Mouse (Mus musculus) heart, postnatal 25 days (tissue): Measurements from ENCODE around the gene Tmem52. TPM values are rescaled to one million over a fixed set of nuclear protein-coding genes. Genes with fewer than 3 reads are reported as not detected.

Experiments used
- DNase-seq: peaks from one replicate; pipeline ENCODE4 v3.0.0; 2022; ENCODE audit warnings: low spot score
- intact Hi-C: fragments of 180-260 bp; cut with DNase I; formaldehyde crosslinking; loops from one replicate; pipeline ENCODE4 v1.15.1; 2025
- total RNA-seq, 2 experiments: library from RNA; stranded (reverse); gene quantifications; 2 replicates each; pipeline ENCODE4 v1.2.3; 2021

Gene Tmem52
- total RNA-seq, 2 experiments from 2014 or later, result 7.1 to 8.1 TPM

DNA sequence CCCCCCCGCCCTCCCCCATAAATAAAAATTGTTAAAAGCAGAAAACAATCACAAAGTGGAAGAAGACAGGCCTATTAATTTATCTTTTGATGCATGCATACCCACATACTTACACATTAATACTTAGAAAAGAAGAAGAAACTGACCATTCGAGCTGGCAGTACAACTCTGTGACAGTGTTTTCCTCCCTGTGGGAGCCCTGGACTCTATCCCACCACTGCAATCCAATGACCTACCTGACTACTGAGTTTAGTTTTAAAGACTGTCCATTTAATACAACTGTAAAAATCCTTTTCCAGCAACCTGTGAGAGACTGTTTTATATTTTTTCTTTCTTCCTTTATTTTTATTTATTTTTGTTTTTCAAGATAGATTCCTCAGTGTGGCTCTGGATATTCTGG lies 32.2 kb downstream of the Tmem52 start:
- no peak for DNase-seq
- intact Hi-C loops, result no loop called here

DNA sequence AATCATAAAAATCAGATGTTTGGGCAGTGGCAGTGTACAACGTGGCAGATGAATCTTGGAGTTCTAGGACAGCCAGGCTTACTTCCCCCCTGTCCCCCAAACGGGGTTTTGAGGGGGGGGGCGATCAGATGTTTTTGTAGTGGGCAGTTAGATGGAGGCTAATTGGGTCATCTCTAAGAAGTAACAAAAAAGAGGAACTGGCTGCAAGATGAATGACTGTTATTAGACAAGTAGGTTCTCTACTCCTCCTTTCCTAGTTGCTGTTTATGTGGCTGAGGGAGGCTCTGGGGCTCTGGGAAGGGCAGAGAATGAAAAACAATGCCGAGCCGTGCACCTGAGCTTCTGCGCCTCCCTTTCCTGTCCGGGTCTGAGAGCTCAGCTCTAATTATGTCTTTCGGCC lies 36.2 kb downstream of the Tmem52 start:
- DNase-seq, result no peak
- intact Hi-C loops, result no loop called here

DNA sequence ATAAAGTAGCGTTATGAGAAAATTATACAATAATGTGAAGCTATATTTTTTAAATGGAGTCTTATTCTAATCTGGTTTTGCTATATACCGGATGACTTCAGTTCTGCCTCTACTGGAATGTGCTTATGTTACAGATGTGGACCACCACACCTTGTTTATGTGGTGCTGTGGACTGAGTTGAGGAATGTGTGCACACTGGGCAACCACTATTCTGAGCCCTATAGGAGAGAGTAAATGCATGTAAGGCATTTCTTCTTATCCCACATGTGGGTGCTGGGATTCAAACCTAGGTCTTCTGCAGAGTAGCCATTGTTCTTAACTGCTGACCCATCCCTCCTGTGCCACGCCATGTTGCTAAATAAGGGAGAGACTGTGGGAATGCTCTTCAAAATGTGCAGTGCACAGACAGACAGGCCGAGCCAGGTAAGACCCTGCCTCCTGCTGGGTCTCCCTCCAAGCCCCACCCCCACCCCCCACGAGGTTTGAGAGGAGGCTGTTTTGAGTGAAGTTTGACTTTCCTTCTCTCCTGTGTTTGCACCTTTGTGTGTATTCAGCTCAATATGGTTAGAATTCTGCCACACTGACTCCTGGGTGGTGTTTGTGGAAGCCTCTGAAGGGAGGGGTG lies 36.9 kb downstream of the Tmem52 start:
- intact Hi-C loops, result no loop called here
- no peak for DNase-seq

DNA sequence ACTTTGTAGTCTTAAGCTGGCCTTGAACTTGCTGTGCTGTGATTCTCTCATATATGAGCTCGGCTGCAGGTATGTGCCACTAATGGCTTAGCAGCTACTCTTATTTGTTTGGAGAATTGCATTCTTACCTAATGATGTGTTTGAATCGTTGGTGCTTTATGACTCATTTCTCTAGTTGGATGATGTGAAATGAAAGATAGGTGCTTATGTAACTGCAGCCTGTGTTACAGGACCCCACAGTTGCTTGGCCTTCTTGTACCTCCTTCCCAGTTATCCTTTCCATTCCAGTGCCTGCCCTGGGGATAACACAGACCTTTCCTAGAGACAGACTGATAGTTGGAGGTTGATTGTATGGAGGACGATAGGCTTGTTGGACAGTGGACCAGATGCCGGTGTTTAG lies 39.7 kb downstream of the Tmem52 start:
- DNase-seq, result no peak
- intact Hi-C loops, result no loop called here

DNA sequence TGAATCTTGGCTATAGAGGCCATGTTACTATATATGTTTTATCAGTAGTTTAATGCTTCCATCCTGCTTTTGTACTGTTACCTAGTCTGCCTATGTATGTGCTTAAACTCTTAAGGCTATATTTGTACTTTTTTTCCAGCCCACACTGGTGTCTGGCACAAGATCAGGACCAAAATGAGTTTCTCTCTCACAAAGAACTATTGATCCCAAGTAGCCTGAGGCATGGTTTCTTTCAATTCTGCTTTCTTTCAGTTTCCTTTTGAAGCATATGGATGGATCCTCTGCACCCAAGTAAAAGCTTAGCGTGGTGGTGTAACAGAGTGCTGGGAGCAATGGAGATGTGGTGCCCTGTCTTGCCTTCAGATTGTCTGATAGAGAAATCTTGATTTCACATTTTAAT lies 42.1 kb downstream of the Tmem52 start:
- no peak for DNase-seq
- intact Hi-C loops, result no loop called here

DNA sequence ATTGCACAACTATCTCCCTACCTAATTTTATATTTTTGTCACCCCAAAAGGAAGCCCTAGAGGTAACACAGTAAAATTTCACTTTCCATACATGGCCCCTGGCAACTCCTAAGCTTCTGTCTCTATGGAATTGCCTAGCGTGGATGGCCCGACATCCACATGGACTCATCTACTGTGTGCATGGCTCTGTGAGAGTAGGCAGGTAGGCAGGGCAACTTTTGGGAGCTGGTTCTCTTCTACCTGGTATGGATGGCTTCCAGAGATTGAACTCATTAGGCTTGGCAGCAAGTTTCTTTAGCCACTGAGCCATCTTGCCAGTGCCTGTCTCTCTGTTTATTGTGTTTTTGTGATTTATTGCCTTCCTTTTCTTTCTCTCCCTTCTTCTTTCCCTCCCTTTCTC lies 45.9 kb downstream of the Tmem52 start:
- intact Hi-C loops, result no loop called here
- DNase-seq, result no peak

DNA sequence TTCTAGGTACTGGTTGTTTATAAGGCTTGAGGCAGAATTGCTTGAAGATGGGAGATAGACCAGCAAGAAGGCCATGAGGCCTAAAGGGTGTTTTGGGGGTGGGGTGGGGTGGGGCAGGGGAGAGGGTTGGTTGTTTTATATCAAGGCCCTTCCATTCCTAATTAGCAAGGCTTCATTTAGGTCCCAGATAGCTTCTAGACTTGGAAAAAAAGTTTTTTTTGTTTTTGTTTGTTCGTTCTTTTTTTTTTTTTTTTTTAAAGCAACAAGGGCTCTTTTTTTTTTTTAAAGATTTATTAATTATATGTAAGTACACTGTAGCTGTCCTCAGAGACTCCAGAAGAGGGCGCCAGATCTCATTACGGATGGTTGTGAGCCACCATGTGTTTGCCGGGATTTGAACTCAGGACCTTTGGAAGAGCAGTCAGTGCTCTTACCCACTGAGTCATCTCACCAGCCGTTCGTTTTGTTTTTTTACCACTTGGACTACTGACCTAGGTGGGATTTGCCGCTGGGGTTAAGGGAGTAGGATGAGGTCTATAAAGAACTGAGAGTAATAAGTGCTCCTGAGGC lies 49.1 kb downstream of the Tmem52 start:
- DNase-seq, result no peak
- intact Hi-C loops, result no loop called here

Other genes with a start within 250 kb of the Tmem52 start
- 10 to 100 TPM; 55.0 to 63.9 TPM for gene Ski, start 246.5 kb upstream of the Tmem52 start, total RNA-seq
- gene Faap20, start 219.3 kb upstream of the Tmem52 start, total RNA-seq, result 10 to 100 TPM; 13.5 to 15.5 TPM
- 1 to 10 TPM; 1.7 to 2.3 TPM for gene Prkcz, start 107.8 kb upstream of the Tmem52 start, total RNA-seq
- not detected for gene Gabrd, start 71.0 kb upstream of the Tmem52 start, total RNA-seq
- under 1 TPM in 1 of 2 experiments, not detected in 1; 0.36 TPM for gene Cfap74, start 59.9 kb upstream of the Tmem52 start, total RNA-seq
- gene Gnb1, start 22.2 kb downstream of the Tmem52 start, total RNA-seq, result 100 to 1,000 TPM; 166 to 196 TPM
- gene Nadk, start 93.3 kb downstream of the Tmem52 start, total RNA-seq, result 10 to 100 TPM; 36.6 to 37.3 TPM
- gene Slc35e2, start 132.3 kb downstream of the Tmem52 start, total RNA-seq, result 1 to 10 TPM; 7.8 to 7.9 TPM
- 10 to 100 TPM; 29.2 to 30.3 TPM for gene Cdk11b, start 155.7 kb downstream of the Tmem52 start, total RNA-seq
- gene Gm10563, start 176.3 kb downstream of the Tmem52 start, total RNA-seq, result not detected
- 1 to 10 TPM; 8.5 to 8.6 TPM for gene Mmp23, start 184.3 kb downstream of the Tmem52 start, total RNA-seq
- 10 to 100 TPM; 23.0 to 28.0 TPM for gene Mib2, start 200.1 kb downstream of the Tmem52 start, total RNA-seq
- 1 to 10 TPM; 1.2 TPM for gene Fndc10, start 225.2 kb downstream of the Tmem52 start, total RNA-seq
- gene Ssu72, start 235.7 kb downstream of the Tmem52 start, total RNA-seq, result 10 to 100 TPM; 41.8 to 44.6 TPM